Mouse (Mus musculus) neural tube, embryonic 10.5 days (tissue): ENCODE measurements at regions not wholly inside any gene's neighbourhood (a gene's known extent, or its start where the extent isn't known, plus 50 kb on each side); places are given as distances from the start of the nearest gene placed in this dataset.

Source experiments
- DNase-seq: peaks from one replicate; pipeline ENCODE4 v3.0.0-alpha.2; 2017; ENCODE audit warnings: low spot score; ENCODE audit errors: extremely low spot score

DNA sequence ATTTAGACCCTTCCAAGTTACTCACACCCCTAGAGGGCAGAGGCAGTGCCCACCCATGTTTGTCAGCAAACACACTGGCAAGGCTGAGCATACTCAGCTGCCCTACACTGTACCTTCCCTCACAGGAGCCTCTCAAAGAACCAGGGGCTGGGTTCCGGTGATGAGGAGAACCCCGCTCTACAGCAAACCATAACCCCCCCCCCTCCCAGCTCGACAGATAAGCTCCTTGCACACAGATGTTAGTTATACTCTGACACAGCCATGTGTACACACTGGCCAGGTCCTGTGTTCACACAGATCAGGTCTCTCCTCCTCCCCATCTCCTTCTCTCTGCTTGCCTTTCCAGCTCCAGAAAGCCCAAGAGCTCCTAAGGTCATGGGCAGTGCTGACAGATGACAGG lies 59.7 kb upstream of the Zmiz1 start:
- no peak for DNase-seq

DNA sequence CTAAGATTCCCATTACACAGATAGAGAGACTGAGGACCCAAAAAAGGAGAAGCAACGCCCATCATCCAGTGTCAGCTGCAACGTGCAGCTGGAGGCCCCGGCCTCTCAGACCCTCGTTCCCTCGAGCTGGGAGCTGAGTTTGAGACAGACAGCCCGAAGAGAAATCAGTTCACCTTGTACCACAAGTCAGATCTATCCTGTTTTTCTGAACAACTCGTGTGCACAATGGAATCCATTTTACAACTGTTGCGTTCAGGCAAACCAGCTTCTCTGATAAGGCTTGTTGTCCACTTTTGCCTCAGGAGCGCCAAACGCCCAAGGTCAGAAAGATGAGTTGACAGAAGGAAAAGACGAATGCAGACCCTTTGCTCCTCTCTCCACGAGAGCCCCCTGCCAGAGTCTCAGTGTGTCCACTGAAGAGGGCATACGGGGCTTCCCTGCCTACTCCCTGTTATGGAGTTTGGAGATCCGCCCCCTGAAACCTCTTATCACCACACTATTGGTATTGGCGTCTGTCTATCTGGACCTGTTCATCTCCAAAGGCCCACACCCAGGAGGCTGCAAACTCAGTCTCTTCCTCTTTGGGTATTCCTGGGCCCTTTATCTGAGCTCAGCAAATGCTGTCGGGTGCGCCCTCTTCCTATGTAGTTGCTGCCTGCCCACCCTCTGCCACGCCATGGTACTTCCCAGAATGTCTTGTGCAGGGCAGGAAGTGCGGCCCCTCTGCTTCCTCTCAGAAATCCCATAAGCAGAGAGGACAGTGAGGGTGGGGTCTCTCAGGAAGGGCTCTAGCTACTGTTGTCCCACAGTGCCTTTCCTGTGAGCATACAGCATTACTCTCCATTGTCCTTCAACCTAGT lies 57.7 kb upstream of the Zmiz1 start:
- DNase-seq = no peak

DNA sequence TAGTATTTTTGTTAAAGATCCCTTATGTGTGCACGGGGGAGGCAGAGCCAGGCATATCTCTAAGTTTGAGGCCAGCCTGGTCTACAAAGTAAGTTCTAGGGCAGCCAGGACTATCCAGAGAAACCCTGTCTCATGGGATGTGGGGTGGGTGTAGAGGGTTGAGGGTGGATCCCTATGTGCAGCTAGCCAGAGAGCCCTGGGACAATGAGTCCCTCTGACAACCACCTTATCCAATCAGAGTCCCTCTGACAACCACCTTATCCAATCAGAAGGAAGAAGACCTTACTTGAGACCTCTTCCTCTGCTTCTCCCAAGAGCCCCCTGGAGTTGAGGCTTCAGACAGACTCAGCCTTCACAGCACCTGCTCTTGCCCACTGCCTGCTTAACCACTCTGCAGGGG lies 56.6 kb upstream of the Zmiz1 start:
- no peak for DNase-seq

DNA sequence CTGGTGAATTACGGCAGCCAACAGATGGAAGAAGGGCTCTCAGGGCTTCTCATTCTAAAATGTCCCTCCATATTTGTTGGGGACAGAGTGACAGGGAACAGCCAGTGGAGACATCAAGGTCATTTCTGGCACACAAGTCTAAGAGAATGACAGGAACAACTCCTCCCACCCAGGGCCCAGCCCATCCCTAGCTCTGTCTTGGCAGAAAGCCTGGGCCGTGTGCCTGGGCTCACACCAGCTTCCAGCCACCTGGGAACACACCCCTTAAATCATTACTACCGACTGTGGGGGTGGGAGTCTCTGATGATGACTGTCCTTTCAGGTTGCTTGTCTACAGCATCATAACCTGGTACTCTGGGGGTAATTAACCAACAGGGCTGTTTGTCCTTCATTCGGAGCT lies 53.8 kb upstream of the Zmiz1 start:
- DNase-seq = no peak

DNA sequence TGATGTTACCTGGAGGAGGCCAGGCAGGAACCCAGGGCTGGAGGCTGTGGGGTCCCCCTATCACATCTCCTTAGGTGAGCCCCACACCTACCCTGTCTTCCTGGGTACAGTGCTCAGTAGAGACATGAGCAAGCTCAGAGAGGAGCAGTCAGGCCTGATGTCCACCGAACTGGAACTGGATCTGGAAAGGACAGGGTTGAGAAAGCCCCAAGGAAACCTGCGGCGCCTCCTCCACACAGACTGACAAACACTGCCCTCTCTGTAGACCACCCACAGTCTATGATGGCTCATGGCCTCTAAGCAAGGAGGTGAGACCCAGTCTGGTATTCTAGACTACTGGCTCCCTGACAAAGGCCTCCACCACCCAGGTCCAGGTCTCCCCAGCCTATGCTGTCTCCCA lies 52.9 kb upstream of the Zmiz1 start:
- no peak for DNase-seq

DNA sequence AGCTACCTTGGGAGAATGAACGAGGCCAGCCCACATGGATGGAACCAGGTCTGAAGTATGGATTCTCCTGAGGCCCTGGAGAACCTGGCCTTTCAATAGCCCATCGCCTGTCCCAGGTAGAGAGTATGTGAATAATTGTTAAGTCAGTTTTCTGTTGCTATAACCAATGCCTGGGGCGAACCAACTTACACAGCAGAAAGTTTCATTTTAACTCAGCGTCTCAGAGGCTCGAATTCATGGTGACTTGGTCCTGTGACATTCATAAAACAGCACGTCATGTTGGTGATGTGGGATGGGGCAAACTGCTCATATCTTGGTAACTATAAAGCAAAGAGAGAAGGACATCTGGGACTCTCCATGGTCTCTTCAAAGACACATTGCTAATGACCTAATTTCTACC lies 52.4 kb upstream of the Zmiz1 start:
- no peak for DNase-seq

DNA sequence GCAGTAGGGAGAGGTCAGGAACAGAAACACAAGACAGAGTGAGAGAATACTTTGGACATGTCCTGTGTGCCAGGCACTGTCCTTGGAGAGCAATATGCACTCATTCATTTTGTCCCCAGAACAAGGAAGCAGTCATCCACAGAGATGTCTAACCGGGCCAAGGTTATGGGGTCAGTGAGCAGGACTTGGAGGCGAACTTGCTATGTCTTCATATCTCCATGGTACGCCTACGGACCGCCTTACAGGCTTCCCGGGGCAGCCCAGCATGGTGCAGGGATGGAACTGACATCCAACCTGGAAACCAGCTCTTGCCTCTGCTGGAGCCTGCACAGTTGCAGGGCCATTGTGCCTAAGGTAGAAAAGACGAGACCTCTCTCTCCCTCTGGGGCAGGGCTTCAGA lies 51.9 kb upstream of the Zmiz1 start:
- DNase-seq = no peak
